Mouse (Mus musculus) right cerebral cortex, postnatal 36 days (tissue): ENCODE measurements around the gene Stub1.
A peak's percentile ranks its signal among the peaks of the same experiment; 100 is the strongest.

ENCODE experiments used
- DNase-seq, 2 experiments: peaks; one replicate each; pipeline ENCODE4 v3.0.0; 2022; ENCODE audit warnings: low spot score in 2 of 2, mixed read lengths in 1 of 2

Stub1 gene

GRCm38 (mm10) chr17:25837076-25837410 lies 3.8 kb upstream of the Stub1 start, which contains the start of gene Rhbdl1:
Gene Rhbdl1, minus strand, starts transcription at chr17:25837295.
- peak; percentile 86 to 87 for DNase-seq

GRCm38 (mm10) chr17:25836397-25837075 lies 3.3 kb upstream of the Stub1 start:
- no peak for DNase-seq

GRCm38 (mm10) chr17:25835816-25836215 lies 2.6 kb upstream of the Stub1 start:
- DNase-seq = no peak

- no peak for DNase-seq
These were observed 2.1 kb upstream of the Stub1 start for GRCm38 (mm10) chr17:25835301-25835700.

- no peak for DNase-seq
These were observed 1.5 kb upstream of the Stub1 start for GRCm38 (mm10) chr17:25834595-25835222.

- DNase-seq = no peak
These were observed 874 bp upstream of the Stub1 start for GRCm38 (mm10) chr17:25833961-25834594.

- DNase-seq = peak; percentile 98 to 99
These were observed 541 bp downstream of the Stub1 start for GRCm38 (mm10) chr17:25832436-25833290.

GRCm38 (mm10) chr17:25831451-25832281 lies 1.5 kb downstream of the Stub1 start:
- DNase-seq = no peak

- DNase-seq = no peak
These were observed 2.3 kb downstream of the Stub1 start for GRCm38 (mm10) chr17:25830806-25831431.

- DNase-seq = no peak
These were observed 2.9 kb downstream of the Stub1 start for GRCm38 (mm10) chr17:25830200-25830753.

- no peak for DNase-seq
These were observed 3.6 kb downstream of the Stub1 start for GRCm38 (mm10) chr17:25829558-25830017.

GRCm38 (mm10) chr17:25828712-25829557 lies 4.3 kb downstream of the Stub1 start, which contains the start of gene Jmjd8:
Gene Jmjd8, plus strand, starts transcription at chr17:25828867.
- DNase-seq = peak; percentile 82

GRCm38 (mm10) chr17:25828223-25828594 lies 5.0 kb downstream of the Stub1 start:
- DNase-seq = no peak

GRCm38 (mm10) chr17:25827546-25828222 lies 5.5 kb downstream of the Stub1 start:
- no peak for DNase-seq

- no peak for DNase-seq
These were observed 6.2 kb downstream of the Stub1 start for GRCm38 (mm10) chr17:25827011-25827410.

GRCm38 (mm10) chr17:25825984-25826570 lies 7.1 kb downstream of the Stub1 start:
- no peak for DNase-seq

GRCm38 (mm10) chr17:25825311-25825710 lies 7.9 kb downstream of the Stub1 start:
- DNase-seq = no peak
